Mouse (Mus musculus): ENCODE measurements at regions not wholly inside any gene's neighbourhood (a gene's known extent, or its start where the extent isn't known, plus 50 kb on each side); places are given as distances from the start of the nearest gene placed in this dataset.
A peak's percentile ranks its signal among the peaks of the same experiment; 100 is the strongest.

GRCm38 (mm10) chr1:66099562-66100444, 75.3 kb upstream of the Map2 start:
- DNase-seq (ENCODE audit: low spot score in 2 of 2) = no peak

GRCm38 (mm10) chr1:66101419-66101818, 73.7 kb upstream of the Map2 start:
- no peak for DNase-seq (ENCODE audit: low spot score in 2 of 2)

- no peak for DNase-seq (ENCODE audit: low spot score in 2 of 2)
Measured at GRCm38 (mm10) chr1:66104493-66104892, 70.6 kb upstream of the Map2 start.

GRCm38 (mm10) chr1:66105206-66105605, 69.9 kb upstream of the Map2 start:
- DNase-seq (ENCODE audit: low spot score in 2 of 2) = no peak

- DNase-seq (ENCODE audit: low spot score in 2 of 2) = no peak
Measured at GRCm38 (mm10) chr1:66108051-66108450, 67.0 kb upstream of the Map2 start.

- DNase-seq (ENCODE audit: low spot score in 2 of 2) = no peak
Measured at GRCm38 (mm10) chr1:66113916-66114315, 61.2 kb upstream of the Map2 start.

GRCm38 (mm10) chr1:66115330-66115729, 59.7 kb upstream of the Map2 start:
- DNase-seq (ENCODE audit: low spot score in 2 of 2) = peak; percentile 12 to 49

Data from right cerebral cortex, postnatal 36 days (tissue).